Mouse (Mus musculus): ENCODE measurements around the gene Pdk4.

Pdk4 gene

GRCm38 (mm10) chr6:5495961-5496853 lies at the start of gene Pdk4:
Pdk4 (minus strand) TSS chr6:5496309.
- CTCF ChIA-PET, result no interaction called here

- CTCF ChIA-PET, result no interaction called here
Measured at GRCm38 (mm10) chr6:5537855-5538365, 41.8 kb upstream of the Pdk4 start.

GRCm38 (mm10) chr6:5535754-5536153 lies 39.6 kb upstream of the Pdk4 start:
- CTCF ChIA-PET, result no interaction called here

- CTCF ChIA-PET, result no interaction called here
Measured at GRCm38 (mm10) chr6:5517091-5517490, 21.0 kb upstream of the Pdk4 start.

- CTCF ChIA-PET, result no interaction called here
Measured at GRCm38 (mm10) chr6:5509757-5510156, 13.6 kb upstream of the Pdk4 start.

- CTCF ChIA-PET, result no interaction called here
Measured at GRCm38 (mm10) chr6:5509303-5509702, 13.2 kb upstream of the Pdk4 start.

GRCm38 (mm10) chr6:5507821-5508220 lies 11.7 kb upstream of the Pdk4 start:
- CTCF ChIA-PET, result no interaction called here

- CTCF ChIA-PET, result no interaction called here
Measured at GRCm38 (mm10) chr6:5506271-5506670, 10.2 kb upstream of the Pdk4 start.

GRCm38 (mm10) chr6:5502810-5503209 lies 6.7 kb upstream of the Pdk4 start:
- CTCF ChIA-PET, result no interaction called here

- CTCF ChIA-PET, result no interaction called here
Measured at GRCm38 (mm10) chr6:5501551-5501950, 5.4 kb upstream of the Pdk4 start.

GRCm38 (mm10) chr6:5498740-5499139 lies 2.6 kb upstream of the Pdk4 start:
- CTCF ChIA-PET, result no interaction called here

GRCm38 (mm10) chr6:5496854-5497235 lies 736 bp upstream of the Pdk4 start:
- CTCF ChIA-PET, result no interaction called here

GRCm38 (mm10) chr6:5485028-5485427 lies 11.1 kb downstream of the Pdk4 start:
- CTCF ChIA-PET, result no interaction called here

- CTCF ChIA-PET, result no interaction called here
Measured at GRCm38 (mm10) chr6:5482270-5482783, 13.8 kb downstream of the Pdk4 start.

- CTCF ChIA-PET, result no interaction called here
Measured at GRCm38 (mm10) chr6:5481066-5481465, 15.0 kb downstream of the Pdk4 start.

GRCm38 (mm10) chr6:5474021-5474420 lies 22.1 kb downstream of the Pdk4 start:
- CTCF ChIA-PET, result no interaction called here

- CTCF ChIA-PET, result no interaction called here
Measured at GRCm38 (mm10) chr6:5472692-5473091, 23.4 kb downstream of the Pdk4 start.

- CTCF ChIA-PET, result no interaction called here
Measured at GRCm38 (mm10) chr6:5470480-5471318, 25.4 kb downstream of the Pdk4 start.

GRCm38 (mm10) chr6:5455836-5456235 lies 40.3 kb downstream of the Pdk4 start:
- CTCF ChIA-PET, result no interaction called here

GRCm38 (mm10) chr6:5449878-5450277 lies 46.2 kb downstream of the Pdk4 start:
- CTCF ChIA-PET, result no interaction called here

GRCm38 (mm10) chr6:5448396-5448795 lies 47.7 kb downstream of the Pdk4 start:
- CTCF ChIA-PET, result no interaction called here

GRCm38 (mm10) chr6:5447546-5447945 lies 48.6 kb downstream of the Pdk4 start:
- CTCF ChIA-PET, result no interaction called here

GRCm38 (mm10) chr6:5447013-5447412 lies 49.1 kb downstream of the Pdk4 start:
- CTCF ChIA-PET, result no interaction called here

All from spleen, embryonic (tissue).